Mouse (Mus musculus): ENCODE results near the gene Dmbx1. TPM values are rescaled to one million over a fixed set of nuclear protein-coding genes. Genes with fewer than 3 reads are reported as not detected.

The Dmbx1 gene
- polyA plus RNA-seq, 1 experiment from 2014 or later = not detected

DNA sequence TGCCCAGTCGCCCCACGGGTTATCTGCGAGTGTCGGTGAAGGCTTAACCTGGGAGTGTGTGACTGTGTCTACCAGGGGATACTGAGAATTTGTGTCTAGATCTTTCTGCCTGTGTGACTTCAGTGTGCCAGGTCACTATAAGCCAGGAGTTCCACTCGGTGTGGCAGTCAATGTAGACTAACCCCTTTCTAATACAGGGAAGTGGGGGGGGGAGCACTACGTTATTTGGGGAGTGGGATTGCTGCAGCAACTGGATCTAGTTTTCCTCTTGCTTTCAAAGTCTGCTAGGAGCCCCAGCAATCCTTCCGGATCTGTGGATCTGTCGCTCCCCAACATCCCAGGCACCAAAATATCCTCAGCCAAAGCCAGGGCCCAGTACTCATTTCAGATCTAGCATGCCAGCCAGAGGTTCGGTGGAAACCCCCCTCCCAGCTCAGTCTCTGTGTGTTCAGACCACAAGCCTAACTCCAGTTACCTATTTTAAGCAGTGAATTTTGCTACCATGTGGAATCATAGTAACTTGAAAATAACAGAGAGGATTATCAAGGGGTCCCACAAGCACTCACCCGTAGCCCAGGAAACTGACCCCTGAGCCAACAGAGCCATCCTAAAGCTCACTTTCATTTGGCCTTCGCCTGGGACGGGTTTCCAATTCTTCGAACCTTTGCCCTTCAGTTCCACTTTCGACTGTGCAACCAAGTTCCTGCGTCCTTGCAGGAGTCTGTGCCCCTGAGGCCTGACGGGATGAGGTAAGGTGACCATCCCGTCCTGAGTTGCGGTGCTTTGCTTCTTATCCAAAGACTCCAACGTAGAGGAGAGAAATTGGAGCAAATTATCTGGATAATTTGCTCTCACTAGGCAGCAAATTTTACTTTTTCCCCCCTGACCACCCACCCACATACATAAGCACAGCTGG, 2.4 kb downstream of the Dmbx1 start:
- Histone ChIP-seq H3K27ac (no peak overlapping the region), H3K27me3 (ENCODE audit: insufficient read depth, poor library complexity, severe bottlenecking) (peaks cover 100% of the 10 kb centered on the region), H3K36me3 (no peaks in the 10 kb centered on the region), H3K9me3 (no peaks in the 10 kb centered on the region), H3K4me3 (no peak overlapping the region), H3K4me1 (peaks cover 24% of the 10 kb centered on the region)
- peak; percentile 74 for DNase-seq (ENCODE audit: low spot score)
- 5% methylated on average over 19 of the region's 19 CpGs for WGBS

DNA sequence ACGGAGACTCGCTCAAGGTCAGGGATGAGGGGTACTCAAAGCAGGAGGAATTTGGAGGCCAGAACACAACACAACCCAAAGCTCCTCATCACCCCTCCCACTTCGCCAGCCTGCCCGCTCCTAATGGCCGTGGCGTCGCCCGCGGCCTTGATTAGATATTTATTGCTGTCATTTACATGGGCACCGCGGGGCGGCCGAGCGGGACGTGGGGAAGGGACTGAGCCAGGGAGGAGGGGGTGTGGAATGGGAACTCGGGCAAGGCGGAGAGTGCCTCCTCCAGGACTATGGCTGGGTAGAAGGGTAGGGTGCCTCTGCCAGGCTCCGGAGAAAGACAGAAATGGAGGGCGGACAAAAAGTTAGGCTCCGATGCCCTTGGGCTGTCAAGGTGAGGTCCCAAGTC, 3.1 kb downstream of the Dmbx1 start:
- 1% methylated on average over 20 of the region's 20 CpGs for WGBS
- peak overlapping the region; percentile 31 for H3K4me3 ChIP-seq
- peak; percentile 73 for DNase-seq (ENCODE audit: low spot score)
- peaks cover 24% of the 10 kb centered on the region for H3K4me1 ChIP-seq
- H3K36me3 ChIP-seq = no peaks in the 10 kb centered on the region
- H3K9me3 ChIP-seq = no peaks in the 10 kb centered on the region
- H3K27me3 ChIP-seq (ENCODE audit: insufficient read depth, poor library complexity, severe bottlenecking) = peaks cover 100% of the 10 kb centered on the region
- no peak overlapping the region for H3K27ac ChIP-seq

DNA sequence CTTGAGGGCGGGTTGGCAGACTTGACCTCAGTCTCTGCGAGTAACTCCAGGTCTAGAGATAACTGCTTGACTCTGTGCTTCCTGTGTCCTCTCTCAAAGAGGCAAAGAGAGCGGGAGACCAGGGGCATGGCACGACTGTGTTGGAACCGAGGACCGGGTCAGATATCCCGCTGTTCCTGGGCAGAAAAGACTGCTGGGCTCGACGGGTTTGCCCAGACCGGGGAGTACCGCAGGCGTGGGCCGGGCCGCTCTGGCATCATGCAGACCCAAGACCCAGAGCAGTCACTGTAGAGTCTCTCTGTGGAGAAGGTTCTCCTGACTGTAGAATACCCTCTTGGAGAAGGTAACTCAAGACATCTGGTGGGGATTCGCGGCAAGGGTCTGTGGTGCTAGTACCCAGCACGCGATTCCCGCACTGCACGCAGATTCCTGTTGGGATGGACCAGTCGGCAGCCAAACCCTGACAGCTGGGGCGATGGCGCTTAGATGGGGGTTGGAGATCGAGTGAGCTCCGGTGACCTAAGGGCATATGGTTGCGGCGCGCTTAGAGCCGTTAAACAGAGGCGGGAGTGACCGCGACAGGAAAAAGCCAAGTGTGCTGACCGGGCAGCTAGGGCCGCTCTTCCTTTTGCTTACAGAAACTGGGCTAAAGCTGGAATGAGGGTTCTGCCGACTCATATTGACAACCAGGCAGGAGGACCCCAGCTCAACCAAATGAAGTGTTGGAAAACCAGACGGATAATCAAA, 3.7 kb downstream of the Dmbx1 start:
- no peaks in the 10 kb centered on the region for H3K9me3 ChIP-seq
- peak overlapping the region; percentile 31 for H3K4me3 ChIP-seq
- H3K36me3 ChIP-seq = no peaks in the 10 kb centered on the region
- peaks cover 100% of the 10 kb centered on the region for H3K27me3 ChIP-seq (ENCODE audit: insufficient read depth, poor library complexity, severe bottlenecking)
- peak; percentile 81 for DNase-seq (ENCODE audit: low spot score)
- under 1% methylated on average over 36 of the region's 36 CpGs for WGBS
- peaks cover 24% of the 10 kb centered on the region for H3K4me1 ChIP-seq
- H3K27ac ChIP-seq = no peak overlapping the region

- H3K4me3 ChIP-seq = no peak overlapping the region
- peaks cover 99% of the 10 kb centered on the region for H3K27me3 ChIP-seq (ENCODE audit: insufficient read depth, poor library complexity, severe bottlenecking)
- WGBS = 55% methylated on average over 13 of the region's 13 CpGs
- no peak overlapping the region for H3K27ac ChIP-seq
- H3K9me3 ChIP-seq = no peaks in the 10 kb centered on the region
- DNase-seq (ENCODE audit: low spot score) = no peak
- H3K36me3 ChIP-seq = no peaks in the 10 kb centered on the region
- peaks cover 10% of the 10 kb centered on the region for H3K4me1 ChIP-seq
Measured at GRCm38 (mm10) chr4:115931556-115932088, 8.1 kb downstream of the Dmbx1 start.

DNA sequence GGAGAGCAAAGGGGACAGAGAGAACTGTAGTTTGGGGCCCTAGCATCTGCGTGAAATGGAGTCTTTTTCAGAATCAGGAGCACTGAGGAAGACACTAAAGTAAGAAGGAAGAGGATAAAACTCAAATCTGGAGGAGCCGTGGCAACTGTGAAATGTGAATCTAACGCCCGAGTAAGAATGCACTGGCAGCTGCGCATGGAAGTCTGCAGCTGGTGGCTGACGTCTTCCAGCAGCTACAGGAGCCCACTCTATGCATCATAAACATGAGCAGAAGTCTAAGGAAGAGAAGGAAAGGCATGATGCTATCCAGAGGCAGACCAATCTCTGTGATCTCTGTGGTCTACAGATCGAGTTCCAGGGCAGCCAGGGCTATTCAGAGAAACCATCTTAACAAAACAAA, 12.1 kb downstream of the Dmbx1 start:
- Histone ChIP-seq H3K27ac (no peak overlapping the region), H3K27me3 (ENCODE audit: insufficient read depth, poor library complexity, severe bottlenecking) (peaks cover 95% of the 10 kb centered on the region), H3K4me1 (no peaks in the 10 kb centered on the region), H3K9me3 (no peaks in the 10 kb centered on the region), H3K4me3 (no peak overlapping the region), H3K36me3 (no peaks in the 10 kb centered on the region)
- 51% methylated on average over 7 of the region's 7 CpGs for WGBS
- no peak for DNase-seq (ENCODE audit: low spot score)

GRCm38 (mm10) chr4:115923262-115923880, 16.4 kb downstream of the Dmbx1 start:
- Histone ChIP-seq H3K9me3 (no peaks in the 10 kb centered on the region), H3K36me3 (no peaks in the 10 kb centered on the region), H3K4me1 (no peaks in the 10 kb centered on the region), H3K4me3 (no peak overlapping the region), H3K27ac (no peak overlapping the region), H3K27me3 (ENCODE audit: insufficient read depth, poor library complexity, severe bottlenecking) (peaks cover 93% of the 10 kb centered on the region)
- no peak for DNase-seq (ENCODE audit: low spot score)
- WGBS = 69% methylated on average over 16 of the region's 16 CpGs

- 79% methylated on average over 5 of the region's 5 CpGs for WGBS
- Histone ChIP-seq H3K27ac (no peak overlapping the region), H3K9me3 (no peaks in the 10 kb centered on the region), H3K4me1 (no peaks in the 10 kb centered on the region), H3K4me3 (no peak overlapping the region), H3K27me3 (ENCODE audit: insufficient read depth, poor library complexity, severe bottlenecking) (peaks cover 94% of the 10 kb centered on the region), H3K36me3 (no peaks in the 10 kb centered on the region)
- DNase-seq (ENCODE audit: low spot score) = no peak
Measured at GRCm38 (mm10) chr4:115922688-115923087, 17.0 kb downstream of the Dmbx1 start.

DNA sequence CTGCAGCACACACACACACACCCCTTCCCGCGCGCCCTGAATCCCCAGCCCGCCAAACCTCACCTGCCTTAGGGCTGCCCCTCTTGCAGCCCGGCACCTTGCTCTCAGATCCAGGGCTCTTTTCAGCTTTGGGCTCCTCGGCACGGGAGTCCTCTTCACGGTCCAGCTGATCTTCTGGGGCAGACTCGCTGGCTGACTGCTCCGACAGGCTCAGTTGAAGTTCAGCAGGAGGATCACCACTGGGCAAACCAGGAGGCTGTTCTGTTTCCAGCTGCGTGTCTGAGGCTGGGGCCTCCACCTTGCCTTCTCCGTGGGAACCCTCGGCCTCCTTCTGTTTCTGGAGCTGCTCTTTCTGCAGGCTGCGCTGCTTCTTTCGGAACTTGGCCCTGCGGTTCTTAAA, 19.8 kb downstream of the Dmbx1 start:
- Histone ChIP-seq H3K4me3 (no peak overlapping the region), H3K27me3 (ENCODE audit: insufficient read depth, poor library complexity, severe bottlenecking) (peaks cover 98% of the 10 kb centered on the region), H3K4me1 (no peaks in the 10 kb centered on the region), H3K27ac (no peak overlapping the region), H3K36me3 (no peaks in the 10 kb centered on the region), H3K9me3 (no peaks in the 10 kb centered on the region)
- 76% methylated on average over 16 of the region's 16 CpGs for WGBS
- no peak for DNase-seq (ENCODE audit: low spot score)

DNA sequence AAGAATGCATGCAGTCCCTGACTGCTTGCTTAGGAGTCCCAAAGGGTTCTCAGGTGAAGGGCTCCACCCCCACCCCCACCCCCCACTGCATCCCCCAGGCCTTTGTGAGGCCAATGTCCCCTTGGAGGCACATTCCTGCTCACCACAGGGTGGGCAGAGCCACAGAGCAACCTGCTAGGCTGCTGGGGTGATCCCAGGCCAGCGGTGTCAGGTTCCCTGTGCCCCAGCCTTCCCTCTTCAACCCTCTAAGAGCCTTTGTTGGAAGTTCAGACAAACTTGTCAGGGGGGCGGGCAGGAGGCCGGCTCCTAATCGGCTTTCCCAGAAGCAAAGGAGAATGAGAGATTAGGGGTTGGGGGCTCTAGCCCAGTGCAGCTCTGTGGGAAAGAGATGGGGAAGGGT, 28.1 kb downstream of the Dmbx1 start:
- WGBS = 11% methylated on average over 4 of the region's 4 CpGs

GRCm38 (mm10) chr4:115908641-115909040, 31.1 kb downstream of the Dmbx1 start:
- H3K9me3 ChIP-seq = no peaks in the 10 kb centered on the region
- DNase-seq (ENCODE audit: low spot score) = no peak
- H3K4me3 ChIP-seq = no peak overlapping the region
- 21% methylated on average over 7 of the region's 7 CpGs for WGBS
- H3K4me1 ChIP-seq = peaks cover 8% of the 10 kb centered on the region
- no peaks in the 10 kb centered on the region for H3K36me3 ChIP-seq
- no peak overlapping the region for H3K27ac ChIP-seq
- peaks cover 79% of the 10 kb centered on the region for H3K27me3 ChIP-seq (ENCODE audit: insufficient read depth, poor library complexity, severe bottlenecking)

More for the DNA sequence above, 28.1 kb downstream of the Dmbx1 start:
- no peak for DNase-seq (ENCODE audit: low spot score)
- Histone ChIP-seq H3K27me3 (ENCODE audit: insufficient read depth, poor library complexity, severe bottlenecking) (peaks cover 72% of the 10 kb centered on the region), H3K4me1 (peaks cover 8% of the 10 kb centered on the region), H3K9me3 (no peaks in the 10 kb centered on the region), H3K4me3 (no peak overlapping the region), H3K27ac (no peak overlapping the region), H3K36me3 (no peaks in the 10 kb centered on the region)

- Histone ChIP-seq H3K4me3 (no peak overlapping the region), H3K36me3 (no peaks in the 10 kb centered on the region), H3K9me3 (no peaks in the 10 kb centered on the region), H3K27me3 (ENCODE audit: insufficient read depth, poor library complexity, severe bottlenecking) (peaks cover 85% of the 10 kb centered on the region), H3K27ac (no peak overlapping the region), H3K4me1 (peaks cover 8% of the 10 kb centered on the region)
- DNase-seq (ENCODE audit: low spot score) = no peak
- 18% methylated on average over 1 of the region's 1 CpGs for WGBS
Measured at GRCm38 (mm10) chr4:115907994-115908393, 31.7 kb downstream of the Dmbx1 start.

DNA sequence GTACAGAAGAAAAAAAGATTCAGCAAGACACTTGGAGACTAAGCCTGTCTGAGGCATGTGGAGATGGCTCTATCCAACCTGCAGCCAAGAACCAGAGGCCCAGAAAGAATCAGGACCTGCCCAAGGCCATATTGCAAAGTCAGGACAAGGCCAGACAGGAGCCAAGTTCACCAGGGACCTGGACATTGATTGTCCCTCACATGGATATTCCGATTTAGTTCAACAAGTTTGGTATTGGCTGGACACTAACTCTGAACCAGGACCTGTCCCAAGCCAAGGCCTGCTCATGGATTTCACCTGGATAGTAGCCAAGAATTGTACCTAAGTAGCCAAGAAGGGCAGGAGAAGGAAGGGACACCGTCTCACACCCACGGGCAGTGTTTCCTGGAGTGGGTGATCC, 32.9 kb downstream of the Dmbx1 start:
- H3K9me3 ChIP-seq = no peaks in the 10 kb centered on the region
- no peak overlapping the region for H3K4me3 ChIP-seq
- H3K36me3 ChIP-seq = no peaks in the 10 kb centered on the region
- DNase-seq (ENCODE audit: low spot score) = no peak
- H3K4me1 ChIP-seq = peaks cover 7% of the 10 kb centered on the region
- H3K27me3 ChIP-seq (ENCODE audit: insufficient read depth, poor library complexity, severe bottlenecking) = peaks cover 88% of the 10 kb centered on the region
- no peak overlapping the region for H3K27ac ChIP-seq
- 70% methylated on average over 3 of the region's 3 CpGs for WGBS

DNA sequence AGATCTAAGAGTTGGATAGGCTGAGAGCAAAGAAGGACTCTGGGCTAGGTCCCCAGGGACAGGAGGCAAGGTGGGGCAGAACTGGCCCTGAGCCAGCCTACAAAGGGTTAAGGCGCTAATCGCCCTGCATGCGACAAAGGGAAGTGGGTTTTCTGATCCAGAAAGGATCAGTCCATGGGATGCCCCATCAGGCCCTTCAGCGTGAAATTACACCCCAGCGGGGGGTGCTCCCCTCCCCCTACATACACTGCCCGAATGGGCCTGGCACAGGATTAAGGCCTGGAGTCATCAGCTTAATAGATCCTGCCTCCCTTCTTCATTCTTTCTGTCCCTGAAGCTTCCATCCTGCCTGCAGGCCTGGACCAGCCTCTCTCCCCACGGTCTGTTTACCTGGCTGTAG, 34.0 kb downstream of the Dmbx1 start:
- H3K27ac ChIP-seq = no peak overlapping the region
- 14% methylated on average over 7 of the region's 7 CpGs for WGBS
- H3K36me3 ChIP-seq = no peaks in the 10 kb centered on the region
- peaks cover 90% of the 10 kb centered on the region for H3K27me3 ChIP-seq (ENCODE audit: insufficient read depth, poor library complexity, severe bottlenecking)
- H3K4me1 ChIP-seq = no peaks in the 10 kb centered on the region
- no peak overlapping the region for H3K4me3 ChIP-seq
- no peaks in the 10 kb centered on the region for H3K9me3 ChIP-seq
- no peak for DNase-seq (ENCODE audit: low spot score)

All from heart, embryonic 10.5 days (tissue).